Mouse (Mus musculus): Measurements from ENCODE around the gene Fgf8. TPM values are rescaled to one million over a fixed set of nuclear protein-coding genes. Genes with fewer than 3 reads are reported as not detected.

Gene Fgf8
- polyA plus RNA-seq, 1 experiment from 2014 or later: not detected

DNA sequence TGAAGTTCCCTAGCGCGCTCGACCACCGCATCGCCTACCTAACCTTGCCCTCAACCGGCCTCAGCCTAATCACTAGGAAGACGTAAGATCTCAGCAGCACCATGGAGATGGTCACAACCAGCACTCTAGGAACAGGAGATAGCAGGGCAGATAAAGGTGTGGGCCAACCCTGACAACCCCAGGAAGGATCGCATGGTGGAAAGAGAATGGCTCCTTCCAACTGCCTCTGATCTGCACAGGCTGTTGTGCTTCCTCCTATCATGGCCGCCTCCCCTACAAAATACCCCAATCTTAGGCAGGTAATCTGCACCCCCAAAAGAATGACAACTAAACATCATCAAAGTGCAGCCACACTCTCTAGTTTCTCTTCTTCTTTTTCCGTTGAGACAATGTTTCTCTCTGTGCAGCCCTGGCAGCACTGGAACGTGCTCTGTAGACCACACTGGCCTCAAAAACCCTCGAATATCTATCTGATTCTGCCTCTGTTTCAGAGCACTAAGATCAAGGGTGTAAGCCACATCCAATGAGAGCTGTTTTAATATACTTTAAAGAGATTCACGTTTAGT is 37.7 kb upstream of the Fgf8 start:
- Histone ChIP-seq H3K4me1 (replicated peaks) (peaks cover 20% of the 10 kb centered on the region), H3K9me3 (no peaks in the 10 kb centered on the region), H3K36me3 (peaks cover 21% of the 10 kb centered on the region), H3K9ac (no peak overlapping the region), H3K4me2 (replicated peaks) (peak overlapping the region; percentile 71), H3K4me3 (replicated peaks) (no peak overlapping the region), H3K27ac (no peak overlapping the region), H3K27me3 (replicated peaks) (no peaks in the 10 kb centered on the region)
- WGBS: 82% methylated on average over 13 of the region's 13 CpGs
- no peak for ATAC-seq

DNA sequence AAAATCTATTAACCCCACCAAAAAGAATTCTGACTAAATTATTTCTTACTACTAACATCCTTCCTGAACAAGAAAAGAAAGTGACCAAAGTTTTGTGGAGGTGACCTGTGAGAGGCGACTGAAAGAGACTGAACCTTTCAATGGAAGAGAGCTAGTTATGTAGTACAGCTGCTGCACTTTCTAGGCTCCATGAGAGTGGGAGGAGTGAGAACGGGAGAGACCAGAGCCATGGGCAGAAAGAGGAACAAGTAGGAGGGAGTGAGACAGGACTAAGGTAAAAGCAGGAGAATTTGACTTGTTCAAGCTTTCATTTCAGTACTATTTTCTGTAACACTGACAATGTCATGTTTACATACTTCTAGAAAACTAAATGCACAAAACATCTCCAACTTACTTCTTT is 32.8 kb upstream of the Fgf8 start:
- H3K36me3 ChIP-seq: peaks cover 49% of the 10 kb centered on the region
- no peaks in the 10 kb centered on the region for H3K9me3 ChIP-seq
- H3K4me2 ChIP-seq (replicated peaks): no peak overlapping the region
- no peak overlapping the region for H3K9ac ChIP-seq
- H3K4me3 ChIP-seq (replicated peaks): no peak overlapping the region
- H3K4me1 ChIP-seq (replicated peaks): 0 out of 2 replicates have a peak, but pooled peaks cover 7% of the 10 kb centered on the region
- H3K27me3 ChIP-seq (replicated peaks): no peaks in the 10 kb centered on the region
- WGBS: 91% methylated on average over 2 of the region's 2 CpGs
- no peak for ATAC-seq
- no peak overlapping the region for H3K27ac ChIP-seq

DNA sequence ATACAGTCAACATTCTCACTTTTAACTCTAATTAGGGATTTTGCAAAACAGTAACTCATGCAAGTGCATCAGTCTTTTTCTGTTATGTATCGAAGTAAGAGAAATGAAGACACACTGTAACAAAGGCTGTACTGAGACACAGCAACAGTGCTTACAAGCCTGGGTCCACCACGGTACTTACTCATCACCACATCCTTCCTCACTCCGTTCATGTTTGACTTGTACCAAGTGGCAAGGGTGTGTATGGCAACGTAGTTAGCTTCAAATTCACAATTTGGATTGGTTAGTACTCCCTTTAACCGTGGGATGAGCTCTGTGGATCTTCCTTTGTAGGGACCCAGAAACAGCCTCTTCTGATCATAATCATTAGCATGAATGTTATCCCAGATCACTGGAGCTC is 28.8 kb upstream of the Fgf8 start:
- H3K9ac ChIP-seq: no peak overlapping the region
- H3K4me1 ChIP-seq (replicated peaks): no peaks in the 10 kb centered on the region
- no peak overlapping the region for H3K4me3 ChIP-seq (replicated peaks)
- no peak overlapping the region for H3K27ac ChIP-seq
- peaks cover 53% of the 10 kb centered on the region for H3K36me3 ChIP-seq
- no peak for ATAC-seq
- 92% methylated on average over 5 of the region's 5 CpGs for WGBS
- no peaks in the 10 kb centered on the region for H3K9me3 ChIP-seq
- H3K4me2 ChIP-seq (replicated peaks): no peak overlapping the region
- no peaks in the 10 kb centered on the region for H3K27me3 ChIP-seq (replicated peaks)

DNA sequence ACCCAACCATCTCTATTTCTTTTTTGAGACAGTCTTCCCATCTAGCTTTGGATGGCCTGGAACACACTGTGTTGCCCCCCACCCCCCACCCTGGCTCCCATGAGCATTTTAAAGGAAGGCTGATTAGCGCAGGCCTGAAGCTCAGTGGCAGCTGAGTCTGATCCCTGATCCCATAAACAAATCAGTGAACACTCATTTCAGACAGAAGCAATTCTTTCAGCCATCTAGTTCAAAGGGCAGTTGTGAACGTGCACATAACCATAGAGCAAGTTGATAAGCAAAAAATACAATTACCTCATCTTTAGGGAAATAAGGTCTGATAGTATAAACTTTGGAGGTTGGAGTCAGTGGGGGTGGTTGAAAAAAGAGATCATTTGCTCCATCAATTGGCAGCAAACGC is 18.1 kb upstream of the Fgf8 start:
- 75% methylated on average over 3 of the region's 3 CpGs for WGBS
- H3K27me3 ChIP-seq (replicated peaks): no peaks in the 10 kb centered on the region
- no peak overlapping the region for H3K9ac ChIP-seq
- peaks cover 38% of the 10 kb centered on the region for H3K36me3 ChIP-seq
- H3K27ac ChIP-seq: no peak overlapping the region
- ATAC-seq: 0 out of 2 replicates have a peak, but pooled peaks have one; percentile 34
- H3K4me3 ChIP-seq (replicated peaks): no peak overlapping the region
- H3K4me1 ChIP-seq (replicated peaks): no peaks in the 10 kb centered on the region
- H3K9me3 ChIP-seq: no peaks in the 10 kb centered on the region
- no peak overlapping the region for H3K4me2 ChIP-seq (replicated peaks)

DNA sequence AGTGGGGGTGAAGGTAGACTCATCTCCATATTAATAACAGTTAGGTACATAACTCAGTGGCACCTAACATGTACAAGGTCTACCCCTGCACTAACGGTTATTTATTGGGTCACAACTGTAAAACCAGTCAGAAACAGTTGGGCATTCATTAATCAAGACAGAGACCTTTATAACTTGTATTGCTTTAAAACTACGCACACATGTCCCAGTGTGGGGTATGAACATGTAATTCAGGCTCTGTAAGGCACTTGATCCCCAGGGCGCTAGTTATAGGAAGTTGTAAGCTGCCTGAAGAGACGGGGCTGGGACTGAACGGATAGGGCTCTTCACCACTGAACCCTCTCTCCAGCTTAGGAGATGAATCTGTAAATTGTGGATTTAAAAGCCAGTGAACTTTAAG is 16.0 kb upstream of the Fgf8 start:
- Histone ChIP-seq H3K36me3 (peaks cover 43% of the 10 kb centered on the region), H3K9me3 (no peaks in the 10 kb centered on the region), H3K27ac (no peak overlapping the region), H3K9ac (no peak overlapping the region), H3K4me2 (replicated peaks) (no peak overlapping the region), H3K4me3 (replicated peaks) (no peak overlapping the region), H3K4me1 (replicated peaks) (no peaks in the 10 kb centered on the region), H3K27me3 (replicated peaks) (no peaks in the 10 kb centered on the region)
- ATAC-seq: no peak
- 89% methylated on average over 5 of the region's 5 CpGs for WGBS

DNA sequence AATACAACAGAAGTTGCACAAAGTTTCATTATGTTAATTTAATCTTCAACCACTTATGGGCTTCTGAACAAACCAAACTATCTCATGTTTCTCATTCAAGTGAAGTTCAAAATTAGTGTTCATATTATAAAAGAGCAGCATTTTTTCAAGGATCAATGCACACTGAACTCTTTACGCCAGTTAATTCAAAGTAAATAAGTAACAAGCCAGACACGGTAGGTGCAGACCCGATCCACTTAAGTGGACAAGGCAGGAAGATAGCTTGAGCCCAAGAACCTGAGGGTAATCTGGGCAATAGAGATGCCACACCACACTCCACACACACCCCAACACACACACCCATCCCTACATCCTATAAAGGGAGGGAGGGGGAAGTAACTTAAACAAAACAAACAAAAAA is 10.8 kb upstream of the Fgf8 start:
- ATAC-seq: no peak

DNA sequence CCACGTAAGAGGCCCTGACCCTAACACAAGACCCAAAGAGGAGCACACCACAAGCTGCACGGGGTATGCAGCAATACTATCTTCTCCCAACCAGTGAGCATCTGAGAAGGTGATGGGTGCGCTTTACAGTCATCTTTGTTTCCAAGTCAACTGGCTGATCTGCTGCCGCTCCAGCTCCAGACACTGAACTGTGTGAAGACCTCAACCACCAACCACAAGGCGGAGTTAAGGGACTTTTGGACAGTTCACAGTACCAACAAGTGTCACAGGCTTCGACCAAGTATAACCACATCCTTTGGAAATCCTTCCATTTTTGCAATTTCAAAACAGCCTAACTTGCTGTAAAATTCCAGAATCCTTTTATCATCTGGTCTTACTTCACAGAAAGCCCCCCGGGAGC is 9.2 kb upstream of the Fgf8 start:
- H3K27me3 ChIP-seq (replicated peaks): no peaks in the 10 kb centered on the region
- H3K36me3 ChIP-seq: peaks cover 28% of the 10 kb centered on the region
- no peak overlapping the region for H3K27ac ChIP-seq
- peaks cover 8% of the 10 kb centered on the region for H3K4me1 ChIP-seq (replicated peaks)
- H3K4me2 ChIP-seq (replicated peaks): no peak overlapping the region
- H3K4me3 ChIP-seq (replicated peaks): no peak overlapping the region
- no peak overlapping the region for H3K9ac ChIP-seq
- H3K9me3 ChIP-seq: no peaks in the 10 kb centered on the region
- ATAC-seq: no peak
- 88% methylated on average over 7 of the region's 7 CpGs for WGBS

More for the DNA sequence above, 10.8 kb upstream of the Fgf8 start:
- Histone ChIP-seq H3K27me3 (replicated peaks) (no peaks in the 10 kb centered on the region), H3K9ac (no peak overlapping the region), H3K4me1 (replicated peaks) (peaks cover 1% of the 10 kb centered on the region; the same call in 1 of the 2 replicates), H3K4me3 (replicated peaks) (no peak overlapping the region), H3K9me3 (no peaks in the 10 kb centered on the region), H3K27ac (no peak overlapping the region), H3K36me3 (peaks cover 37% of the 10 kb centered on the region), H3K4me2 (replicated peaks) (no peak overlapping the region)
- WGBS: 83% methylated on average over 3 of the region's 3 CpGs

DNA sequence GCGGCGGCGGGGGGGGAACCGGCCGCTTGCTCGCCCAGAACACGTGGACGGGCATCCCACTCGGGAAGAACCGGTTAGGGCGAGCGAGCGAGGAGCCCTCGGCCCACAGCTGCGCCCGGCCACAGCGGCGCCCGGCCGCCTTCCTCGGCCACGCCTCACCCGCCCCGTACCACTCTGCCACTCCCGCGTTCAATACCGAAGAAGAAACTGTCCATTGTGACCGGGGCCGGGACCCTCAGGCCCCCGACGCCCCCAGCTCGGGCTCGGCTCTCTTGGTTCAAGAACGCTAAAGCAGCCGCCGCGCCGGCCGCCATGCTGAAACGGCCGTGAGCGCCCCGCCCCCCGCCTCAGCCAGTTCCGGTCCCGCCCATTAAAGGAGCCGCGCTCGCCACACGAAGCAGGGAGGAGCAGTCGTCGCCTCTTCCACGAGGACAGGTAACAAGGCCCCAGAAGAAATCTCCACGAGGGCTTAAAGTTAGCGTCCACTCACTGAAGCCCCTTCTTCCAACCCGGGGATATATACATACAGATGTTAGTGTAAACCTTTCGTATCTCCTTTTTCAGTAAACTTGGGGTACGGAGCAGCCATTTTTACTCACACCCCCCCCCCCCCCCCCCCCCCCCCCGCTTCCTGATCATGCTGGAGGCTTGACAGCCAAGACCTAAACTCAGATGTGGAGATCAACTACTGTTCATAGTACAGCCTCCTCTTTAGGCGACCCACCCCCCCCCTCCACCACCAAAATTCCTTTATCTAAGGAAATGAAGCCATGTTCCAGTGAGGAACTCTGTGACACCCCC is 6.7 kb upstream of the Fgf8 start, which contains the start of gene Npm3:
Gene Npm3, minus strand, starts transcription at position 349 of the 801 bp plus-strand sequence.
- H3K27ac ChIP-seq: 0 out of 2 replicates have a peak within 1 kb of the TSS, but pooled peaks have one; percentile 36
- ATAC-seq: peak; percentile 81
- peaks cover 21% of the 10 kb centered on the region for H3K4me1 ChIP-seq (replicated peaks)
- peaks cover 24% of the 10 kb centered on the region for H3K27me3 ChIP-seq (replicated peaks)
- peak within 1 kb of the TSS; percentile 92 for H3K4me3 ChIP-seq (replicated peaks)
- peaks cover 17% of the 10 kb centered on the region for H3K36me3 ChIP-seq
- WGBS: under 1% methylated on average over 60 of the region's 60 CpGs
- peak within 1 kb of the TSS; percentile 86 for H3K9ac ChIP-seq
- H3K9me3 ChIP-seq: no peaks in the 10 kb centered on the region
- H3K4me2 ChIP-seq (replicated peaks): peak within 1 kb of the TSS; percentile 86

GRCm38 (mm10) chr19:45748691-45749242 is 6.1 kb upstream of the Fgf8 start:
- Histone ChIP-seq H3K4me3 (replicated peaks) (peak overlapping the region; percentile 92), H3K4me1 (replicated peaks) (peaks cover 21% of the 10 kb centered on the region), H3K27me3 (replicated peaks) (peaks cover 30% of the 10 kb centered on the region), H3K9ac (peak overlapping the region; percentile 86), H3K9me3 (no peaks in the 10 kb centered on the region), H3K27ac (no peak overlapping the region), H3K4me2 (replicated peaks) (peak overlapping the region; percentile 86), H3K36me3 (peaks cover 10% of the 10 kb centered on the region)
- WGBS: 2% methylated on average over 33 of the region's 33 CpGs
- ATAC-seq: peak; percentile 13

DNA sequence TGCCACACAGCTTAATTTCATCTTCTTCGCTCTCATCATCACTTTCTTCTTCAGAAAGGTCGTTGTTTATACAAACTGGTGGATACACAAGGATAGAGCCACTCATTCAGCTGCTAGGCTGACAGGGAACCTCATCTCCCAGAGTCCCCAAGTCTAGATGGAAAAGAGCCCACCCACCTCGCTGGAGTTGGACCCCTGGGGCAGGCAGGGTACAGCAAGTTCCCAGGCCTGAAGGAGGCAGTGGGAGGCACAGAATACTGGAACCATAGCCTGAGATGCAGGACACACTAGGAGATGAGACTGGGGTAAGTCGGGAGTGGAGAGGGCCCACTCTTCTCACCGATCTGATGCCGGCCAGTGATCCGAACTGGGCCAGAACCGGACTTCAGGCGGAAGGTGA is 5.5 kb upstream of the Fgf8 start:
- peak overlapping the region; percentile 92 for H3K4me3 ChIP-seq (replicated peaks)
- H3K4me2 ChIP-seq (replicated peaks): peak overlapping the region; percentile 86
- WGBS: 41% methylated on average over 9 of the region's 9 CpGs
- no peak overlapping the region for H3K27ac ChIP-seq
- peak overlapping the region; percentile 86 for H3K9ac ChIP-seq
- peaks cover 21% of the 10 kb centered on the region for H3K4me1 ChIP-seq (replicated peaks)
- peaks cover 35% of the 10 kb centered on the region for H3K27me3 ChIP-seq (replicated peaks)
- no peaks in the 10 kb centered on the region for H3K9me3 ChIP-seq
- no peak for ATAC-seq
- H3K36me3 ChIP-seq: peaks cover 8% of the 10 kb centered on the region; the same call in 1 of the 2 replicates

DNA sequence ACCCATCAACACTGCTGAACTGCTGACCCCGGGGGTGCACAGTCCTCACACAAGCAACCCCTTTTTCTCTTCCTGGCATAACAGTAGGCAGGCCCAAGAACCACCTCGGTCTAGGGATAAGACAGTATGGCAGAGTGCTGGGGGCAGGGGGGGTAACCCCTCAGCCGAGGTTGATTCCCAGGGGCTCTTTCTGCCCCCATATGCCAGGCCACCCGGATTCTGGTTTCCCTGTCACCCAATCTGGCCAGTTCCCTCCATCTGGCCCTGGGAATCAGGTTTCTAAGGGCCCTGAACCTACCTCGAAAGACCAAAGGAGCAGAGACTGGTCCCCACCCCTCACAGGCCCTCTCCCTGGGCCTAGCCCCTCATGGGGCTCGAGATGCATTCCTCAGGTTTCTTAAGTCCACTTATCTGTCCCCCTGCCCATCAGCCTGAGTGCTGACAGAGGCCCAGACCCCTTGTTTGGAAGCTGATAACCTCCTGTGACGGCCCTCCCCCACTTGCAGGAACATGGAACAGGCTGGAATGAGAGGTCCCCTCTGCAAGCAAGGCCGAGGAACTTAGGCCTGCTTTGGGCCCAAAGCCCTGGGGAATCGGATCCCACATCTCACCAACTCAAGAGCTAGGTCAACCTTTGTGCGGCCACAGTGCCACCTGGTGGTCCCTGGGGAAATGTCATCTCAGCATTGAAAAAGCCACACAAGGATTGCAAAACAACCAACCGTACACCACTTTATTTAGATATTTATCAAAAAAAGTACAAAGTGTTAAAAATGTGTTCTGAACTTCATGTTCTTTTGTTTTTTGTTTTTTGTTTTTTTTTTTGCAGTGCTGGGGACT is 4.5 kb upstream of the Fgf8 start:
- no peak overlapping the region for H3K27ac ChIP-seq
- no peak overlapping the region for H3K4me2 ChIP-seq (replicated peaks)
- no peak overlapping the region for H3K9ac ChIP-seq
- H3K27me3 ChIP-seq (replicated peaks): peaks cover 45% of the 10 kb centered on the region
- 28% methylated on average over 11 of the region's 11 CpGs for WGBS
- H3K4me1 ChIP-seq (replicated peaks): peaks cover 29% of the 10 kb centered on the region
- ATAC-seq: no peak
- no peak overlapping the region for H3K4me3 ChIP-seq (replicated peaks)
- no peaks in the 10 kb centered on the region for H3K9me3 ChIP-seq
- peaks cover 4% of the 10 kb centered on the region; the same call in 1 of the 2 replicates for H3K36me3 ChIP-seq

Measured in intestine, embryonic 15.5 days (tissue).